8 mouse cellular contexts compared by ENCODE assay signal in the genomic region with DNA sequence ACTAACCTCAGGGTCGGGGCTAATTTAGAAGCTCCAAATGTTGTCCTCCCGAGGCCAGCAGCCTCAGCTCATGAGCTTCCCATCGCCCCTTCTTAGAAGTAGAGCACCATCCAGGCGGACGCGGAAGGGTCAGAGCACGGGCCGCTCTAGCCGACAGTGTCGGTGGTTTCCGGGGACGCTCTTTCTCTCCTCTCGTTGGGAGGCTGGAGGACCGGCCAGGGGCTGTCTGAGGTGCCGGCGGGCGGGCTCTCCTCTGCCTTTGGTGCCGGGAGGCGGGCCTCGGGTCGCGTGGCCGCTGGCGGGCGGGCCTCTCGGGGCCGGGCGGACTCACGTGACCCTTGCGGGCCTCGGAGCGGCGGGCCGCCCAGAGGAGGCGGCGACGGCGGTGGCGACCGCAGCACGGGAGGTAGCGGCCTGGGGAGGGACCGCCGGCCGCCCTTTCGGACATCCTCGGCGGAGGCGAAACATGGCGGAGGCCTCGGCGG. TPM values are rescaled to one million over a fixed set of nuclear protein-coding genes. Genes with fewer than 3 reads are reported as not detected.
DNase-seq lines count a peak whose midpoint lies in the region; ATAC-seq and TF ChIP-seq lines count a peak whose summit lies in the region.

TSS of gene Polr3c (minus strand) at position 286 of the 485 bp plus-strand sequence.
TSS of gene Rnf115 (plus strand) at position 322 of the 485 bp plus-strand sequence.

- no peaks in the 10 kb centered on the region for H3K27me3 ChIP-seq in forebrain, embryonic 10.5 days (ENCODE audit: poor library complexity, severe bottlenecking)
- no peaks in the 10 kb centered on the region for H3K27me3 ChIP-seq in heart, embryonic 15.5 days
- no peaks in the 10 kb centered on the region for H3K27me3 ChIP-seq in liver, embryonic 14.5 days (ENCODE audit: control insufficient read depth, insufficient read depth, low read length)
- H3K27me3 ChIP-seq in neural tube, embryonic 11.5 days (ENCODE audit: control insufficient read depth, insufficient read depth, low read length): no peaks in the 10 kb centered on the region
- no peaks in the 10 kb centered on the region for H3K27me3 ChIP-seq in stomach, postnatal 0 days (ENCODE audit: control insufficient read depth, insufficient read depth, low read length)

- H3K4me1 ChIP-seq in forebrain, embryonic 10.5 days: peaks cover 36% of the 10 kb centered on the region
- peaks cover 32% of the 10 kb centered on the region for H3K4me1 ChIP-seq in heart, embryonic 15.5 days (replicated peaks)
- peaks cover 13 to 15% of the 10 kb centered on the region in 2 experiments for H3K4me1 ChIP-seq in liver, embryonic 14.5 days (replicated peaks; ENCODE audit: control insufficient read depth in 2 of 2, insufficient read depth in 2 of 2, low read length in 1 of 2)
- H3K4me1 ChIP-seq in neural tube, embryonic 11.5 days (ENCODE audit: control insufficient read depth, insufficient read depth, low read length): peaks cover 15% of the 10 kb centered on the region
- H3K4me1 ChIP-seq in stomach, postnatal 0 days (replicated peaks; ENCODE audit: control insufficient read depth, insufficient read depth): no peaks in the 10 kb centered on the region

- H3K4me3 ChIP-seq in forebrain, embryonic 10.5 days: peak within 1 kb of the TSS; percentile 72
- H3K4me3 ChIP-seq in heart, embryonic 15.5 days: peak within 1 kb of the TSS; percentile 77
- H3K4me3 ChIP-seq in liver, embryonic 14.5 days (ENCODE audit: insufficient read depth in 1 of 2, low read depth in 2 of 2, low read length in 2 of 2): peak within 1 kb of the TSS; percentile 91 to 100
- H3K4me3 ChIP-seq in neural tube, embryonic 11.5 days (ENCODE audit: low read depth, low read length): peak within 1 kb of the TSS; percentile 63
- H3K4me3 ChIP-seq in stomach, postnatal 0 days (ENCODE audit: low read depth, low read length): peak within 1 kb of the TSS; percentile 88

- DNase-seq in c-Kit-negative CD71-positive TER-119-positive erythroid progenitor cells, embryonic 14.5 days (ENCODE audit: low read depth, low spot score): peak; percentile 89
- peak; percentile 94 for DNase-seq in forebrain, embryonic 10.5 days (ENCODE audit: extremely low spot score, low spot score)
- peak; percentile 96 to 99 for DNase-seq in kidney, postnatal 25 days
- DNase-seq in liver, embryonic 14.5 days (ENCODE audit: low read depth in 3 of 3, low spot score in 3 of 3): peak; percentile 92
- peak; percentile 95 for DNase-seq in neural tube, embryonic 11.5 days (ENCODE audit: low spot score)
- peak; percentile 98 for DNase-seq in stomach, postnatal 0 days (ENCODE audit: low spot score)

- peak within 1 kb of the TSS; percentile 75 for H3K9ac ChIP-seq in heart, embryonic 15.5 days
- peak within 1 kb of the TSS; percentile 95 for H3K9ac ChIP-seq in liver, embryonic 14.5 days (replicated peaks)
- peak within 1 kb of the TSS; percentile 59 for H3K9ac ChIP-seq in neural tube, embryonic 11.5 days (ENCODE audit: low read length)
- peak within 1 kb of the TSS; percentile 84 for H3K9ac ChIP-seq in stomach, postnatal 0 days (ENCODE audit: low read length)

- no peak for TF ChIP-seq CTCF in liver, embryonic 14.5 days (IDR thresholded peaks at IDR 0.05; ENCODE audit: low read depth)
- TF ChIP-seq CTCF in stomach, postnatal 0 days (IDR thresholded peaks at IDR 0.05; ENCODE audit: low read depth): no peak

- H3K9me3 ChIP-seq in forebrain, embryonic 10.5 days: no peaks in the 10 kb centered on the region
- no peaks in the 10 kb centered on the region for H3K9me3 ChIP-seq in heart, embryonic 15.5 days (replicated peaks)
- H3K9me3 ChIP-seq in liver, embryonic 14.5 days (ENCODE audit: control insufficient read depth, low read length): no peaks in the 10 kb centered on the region
- H3K9me3 ChIP-seq in neural tube, embryonic 11.5 days (ENCODE audit: control insufficient read depth, low read length): no peaks in the 10 kb centered on the region
- H3K9me3 ChIP-seq in stomach, postnatal 0 days (ENCODE audit: control insufficient read depth, low read length): no peaks in the 10 kb centered on the region

- peak; percentile 81 for ATAC-seq in CD4-positive, CD25-positive, alpha-beta regulatory T cell, adult 4 months
- peak; percentile 96 for ATAC-seq in heart, embryonic 15.5 days (replicated peaks; ENCODE audit: insufficient number of reproducible peaks, insufficient read depth, low FRiP score, low read depth)
- peak; percentile 99 for ATAC-seq in liver, embryonic 14.5 days (ENCODE audit: insufficient read depth)
- peak; percentile 98 for ATAC-seq in neural tube, embryonic 11.5 days (ENCODE audit: insufficient read depth, low FRiP score, low TSS enrichment)
- peak; percentile 98 for ATAC-seq in stomach, postnatal 0 days (ENCODE audit: low FRiP score, low TSS enrichment)

- peak within 1 kb of the TSS; percentile 75 for H3K4me2 ChIP-seq in heart, embryonic 15.5 days
- peak within 1 kb of the TSS; percentile 90 for H3K4me2 ChIP-seq in liver, embryonic 14.5 days (ENCODE audit: low read depth)
- peak within 1 kb of the TSS; percentile 64 for H3K4me2 ChIP-seq in neural tube, embryonic 11.5 days (ENCODE audit: low read depth)
- H3K4me2 ChIP-seq in stomach, postnatal 0 days (replicated peaks; ENCODE audit: low read depth): peak within 1 kb of the TSS; percentile 55

- peaks cover 30% of the 10 kb centered on the region for H3K36me3 ChIP-seq in forebrain, embryonic 10.5 days (replicated peaks)
- peaks cover 13% of the 10 kb centered on the region for H3K36me3 ChIP-seq in heart, embryonic 15.5 days
- H3K36me3 ChIP-seq in liver, embryonic 14.5 days (replicated peaks; ENCODE audit: control insufficient read depth, insufficient read depth, low read depth): peaks cover 3% of the 10 kb centered on the region; the same call in 1 of the 2 replicates
- H3K36me3 ChIP-seq in neural tube, embryonic 11.5 days (ENCODE audit: control insufficient read depth, insufficient read depth, low read length): 0 out of 2 replicates have a peak, but pooled peaks cover 2% of the 10 kb centered on the region
- peaks cover 5% of the 10 kb centered on the region for H3K36me3 ChIP-seq in stomach, postnatal 0 days (ENCODE audit: control insufficient read depth, insufficient read depth, low read length)

- WGBS in forebrain, embryonic 10.5 days: under 1% methylated on average over 52 of the region's 52 CpGs
- WGBS in heart, embryonic 15.5 days: 0% methylated on average over 45 of the region's 52 CpGs
- under 1% methylated on average over 52 of the region's 52 CpGs for WGBS in liver, embryonic 14.5 days (ENCODE audit: insufficient replicate concordance)
- WGBS in neural tube, embryonic 11.5 days: under 1% methylated on average over 40 of the region's 52 CpGs
- 1% methylated on average over 21 of the region's 52 CpGs for WGBS in stomach, postnatal 0 days

- TF ChIP-seq EP300 in liver, embryonic 14.5 days (IDR thresholded peaks at IDR 0.05; ENCODE audit: low read depth): no peak
- no peak for TF ChIP-seq EP300 in stomach, postnatal 0 days (optimal IDR thresholded peaks at IDR 0.05)

- peak within 1 kb of the TSS; percentile 94 for H3K27ac ChIP-seq in forebrain, embryonic 10.5 days
- H3K27ac ChIP-seq in heart, embryonic 15.5 days: peak within 1 kb of the TSS; percentile 83
- H3K27ac ChIP-seq in liver, embryonic 14.5 days: peak within 1 kb of the TSS; percentile 82
- peak within 1 kb of the TSS; percentile 39 for H3K27ac ChIP-seq in neural tube, embryonic 11.5 days (ENCODE audit: low read depth, low read length)
- peak within 1 kb of the TSS; percentile 90 for H3K27ac ChIP-seq in stomach, postnatal 0 days (replicated peaks)

RNA-seq across cellular contexts. Expression of gene Polr3c, which starts in this region (rescaled TPM):
- 10 to 100 TPM; 59.7 to 80.3 TPM for polyA plus RNA-seq in CD4-positive, CD25-positive, alpha-beta regulatory T cell, adult 4 months (2017; shearing (Covaris generic))
- 52.0 and 52.7 TPM in 2 replicates for polyA plus RNA-seq in forebrain, embryonic 10.5 days (2016; fragmentation: Nextera tagmentation; extraction: Ambion mirVana)
- polyA plus RNA-seq in heart, embryonic 15.5 days (2015; fragmentation: Nextera tagmentation; extraction: Ambion mirVana): 23.6 and 28.6 TPM in 2 replicates
- polyA plus RNA-seq in liver, embryonic 14.5 days (2012; rRNA removed): 15.4 and 21.6 TPM in 2 replicates
- 14.5 and 14.6 TPM in 2 replicates for polyA plus RNA-seq in liver, embryonic 14.5 days (2014; fragmentation: Nextera tagmentation; extraction: Ambion mirVana)
- 38.4 and 43.7 TPM in 2 replicates for polyA plus RNA-seq in neural tube, embryonic 11.5 days (2014; fragmentation: Nextera tagmentation; extraction: Ambion mirVana)
- polyA plus RNA-seq in stomach, postnatal 0 days (2015; fragmentation: Nextera tagmentation; extraction: Ambion mirVana): 19.4 and 20.3 TPM in 2 replicates

RNA-seq across cellular contexts. Expression of gene Rnf115, which starts in this region (rescaled TPM):
- polyA plus RNA-seq in CD4-positive, CD25-positive, alpha-beta regulatory T cell, adult 4 months (2017; shearing (Covaris generic)): 10 to 100 TPM; 42.2 to 45.5 TPM
- polyA plus RNA-seq in forebrain, embryonic 10.5 days (2016; fragmentation: Nextera tagmentation; extraction: Ambion mirVana): 70.5 and 75.4 TPM in 2 replicates
- polyA plus RNA-seq in heart, embryonic 15.5 days (2015; fragmentation: Nextera tagmentation; extraction: Ambion mirVana): 33.4 and 40.5 TPM in 2 replicates
- polyA plus RNA-seq in liver, embryonic 14.5 days (2012; rRNA removed): 9.6 and 12.4 TPM in 2 replicates
- polyA plus RNA-seq in liver, embryonic 14.5 days (2014; fragmentation: Nextera tagmentation; extraction: Ambion mirVana): 28.2 and 33.0 TPM in 2 replicates
- 79.6 and 81.6 TPM in 2 replicates for polyA plus RNA-seq in neural tube, embryonic 11.5 days (2014; fragmentation: Nextera tagmentation; extraction: Ambion mirVana)
- 27.3 and 28.7 TPM in 2 replicates for polyA plus RNA-seq in stomach, postnatal 0 days (2015; fragmentation: Nextera tagmentation; extraction: Ambion mirVana)

Comparison
In these comparisons a context has a peak if more than half of its experiments do, and no peak if none do; other contexts are left out.
1. Peak in every context shown above with its lines: DNase-seq, ATAC-seq, H3K4me3 ChIP-seq and H3K27ac ChIP-seq.
2. H3K27ac ChIP-seq: peak in every context shown above with its lines; median percentile 94 in forebrain, embryonic 10.5 days; 90 in stomach, postnatal 0 days; 83 in heart, embryonic 15.5 days; 82 in liver, embryonic 14.5 days; 39 in neural tube, embryonic 11.5 days.